Mouse (Mus musculus) left cerebral cortex, postnatal 14 days (tissue): Measurements from ENCODE around the gene Nup210l. TPM values are rescaled to one million over a fixed set of nuclear protein-coding genes. Genes with fewer than 3 reads are reported as not detected.

ENCODE experiments used
- DNase-seq, 2 experiments: peaks; one replicate each; pipeline ENCODE4 v3.0.0; 2021 to 2022; ENCODE audit warnings: low spot score in 2 of 2, mixed read lengths in 1 of 2
- intact Hi-C: fragments of 180-260 bp; cut with DNase I; formaldehyde crosslinking; loops from one replicate; pipeline ENCODE4 v1.15.1; 2025
- total RNA-seq, 2 experiments: library from RNA; stranded (reverse); gene quantifications; 2 replicates each; pipeline ENCODE4 v1.2.3; 2021

Gene Nup210l
- total RNA-seq, 2 experiments from 2014 or later = 0.38 to 0.55 TPM

DNA sequence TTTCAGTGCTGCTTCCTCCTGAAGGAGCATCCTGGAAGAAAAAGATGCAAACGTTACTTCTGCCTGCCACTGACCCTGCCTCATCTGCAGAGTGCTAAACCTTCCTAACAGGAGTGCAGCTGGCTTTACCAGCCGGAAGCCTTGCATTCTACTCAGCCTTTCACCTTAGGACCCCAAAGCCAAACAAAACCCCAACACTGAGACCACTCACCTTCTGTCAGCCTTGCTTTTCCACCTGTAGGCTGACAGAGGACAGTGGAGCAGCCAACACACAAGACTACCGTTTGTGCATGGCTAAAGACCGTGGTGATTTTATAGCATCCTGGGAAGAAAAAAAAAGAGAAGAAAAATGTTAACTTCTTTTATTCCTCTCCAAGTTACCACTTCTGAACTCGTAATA is 108.8 kb downstream of the Nup210l start:
- intact Hi-C loops = loop anchor here (5.0 kb wide), 1 partner anchor 130 kb away; no protein-coding TSS in a partner anchor
- no peak for DNase-seq

GRCm38 (mm10) chr3:90213377-90213866 is 109.5 kb downstream of the Nup210l start, which contains the start of the genes Rps27 and Rab13:
TSS of gene Rps27 (minus strand) at chr3:90213651.
TSS of gene Rab13 (plus strand) at chr3:90213695.
- intact Hi-C loops = loop anchor here (5.0 kb wide), 1 partner anchor 131 kb away; no protein-coding TSS in a partner anchor
- peak; percentile 93 to 97 for DNase-seq

GRCm38 (mm10) chr3:90213956-90214684 is 110.2 kb downstream of the Nup210l start:
- peak in 1 of 2 experiments; percentile 21 for DNase-seq
- intact Hi-C loops = loop anchor here (5.0 kb wide), 1 partner anchor 132 kb away; no protein-coding TSS in a partner anchor

DNA sequence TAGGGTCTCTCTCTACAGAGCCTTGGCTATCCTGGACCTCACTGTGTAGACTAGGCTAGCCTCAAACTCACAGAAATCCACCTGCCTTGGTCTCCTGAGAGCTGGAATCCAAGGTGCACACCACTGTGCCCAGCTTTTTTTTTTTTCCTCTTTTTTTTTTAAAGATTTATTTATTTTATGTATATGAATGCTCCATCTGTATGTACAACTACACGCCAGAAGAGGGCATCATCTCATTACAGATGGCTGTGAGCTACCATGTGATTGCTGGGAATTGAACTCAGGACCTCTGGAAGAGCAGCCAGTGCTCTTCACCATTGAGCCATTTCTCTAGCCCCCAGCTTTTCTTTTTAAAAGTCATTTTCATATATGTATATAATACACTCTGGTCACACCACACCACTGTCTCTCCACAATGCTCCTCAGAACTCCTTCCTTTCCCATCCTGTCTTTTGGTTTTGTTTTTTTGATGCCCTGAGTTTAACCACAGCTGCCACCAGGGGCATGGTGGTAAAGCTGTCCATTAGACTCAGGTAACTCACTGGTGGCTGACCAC is 112.0 kb downstream of the Nup210l start:
- intact Hi-C loops = no loop called here
- DNase-seq = no peak

- DNase-seq = peak in 1 of 2 experiments; percentile 65
- intact Hi-C loops = loop anchor here (5.0 kb wide), 1 partner anchor 152 kb away; no protein-coding TSS in a partner anchor
These were observed 116.2 kb downstream of the Nup210l start for GRCm38 (mm10) chr3:90220088-90220487.

- intact Hi-C loops = loop anchor here (5.0 kb wide), 1 partner anchor 152 kb away; no protein-coding TSS in a partner anchor
- peak in 1 of 2 experiments; percentile 35 for DNase-seq
These were observed 116.6 kb downstream of the Nup210l start for GRCm38 (mm10) chr3:90220531-90220951.

DNA sequence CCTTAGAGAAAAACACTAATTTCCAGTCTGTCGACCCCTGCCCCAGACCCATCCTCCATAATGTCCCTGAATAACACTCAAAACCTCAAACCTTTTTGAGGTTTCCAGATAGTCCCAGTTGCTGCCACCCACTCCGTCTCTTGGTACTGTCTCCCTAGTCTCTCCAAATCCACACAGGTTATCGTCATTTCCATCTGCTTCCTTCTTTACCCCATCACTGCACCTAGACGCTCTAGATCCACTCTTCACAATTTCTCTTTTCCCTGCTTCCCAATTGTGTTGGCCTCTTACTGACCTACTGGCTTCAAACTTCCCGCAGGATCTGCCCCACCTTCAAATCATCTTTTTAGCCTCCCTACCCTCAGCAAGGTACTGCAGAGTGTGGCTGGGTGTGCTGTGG is 117.2 kb downstream of the Nup210l start:
- intact Hi-C loops = loop anchor here (5.0 kb wide), 1 partner anchor 151 kb away; no protein-coding TSS in a partner anchor
- DNase-seq = no peak

GRCm38 (mm10) chr3:90222455-90222854 is 118.5 kb downstream of the Nup210l start:
- intact Hi-C loops = loop anchor here (5.0 kb wide), 1 partner anchor 150 kb away; no protein-coding TSS in a partner anchor
- no peak for DNase-seq

GRCm38 (mm10) chr3:90222941-90223340 is 119.0 kb downstream of the Nup210l start:
- intact Hi-C loops = loop anchor here (5.0 kb wide), 1 partner anchor 149 kb away; no protein-coding TSS in a partner anchor
- no peak for DNase-seq

DNA sequence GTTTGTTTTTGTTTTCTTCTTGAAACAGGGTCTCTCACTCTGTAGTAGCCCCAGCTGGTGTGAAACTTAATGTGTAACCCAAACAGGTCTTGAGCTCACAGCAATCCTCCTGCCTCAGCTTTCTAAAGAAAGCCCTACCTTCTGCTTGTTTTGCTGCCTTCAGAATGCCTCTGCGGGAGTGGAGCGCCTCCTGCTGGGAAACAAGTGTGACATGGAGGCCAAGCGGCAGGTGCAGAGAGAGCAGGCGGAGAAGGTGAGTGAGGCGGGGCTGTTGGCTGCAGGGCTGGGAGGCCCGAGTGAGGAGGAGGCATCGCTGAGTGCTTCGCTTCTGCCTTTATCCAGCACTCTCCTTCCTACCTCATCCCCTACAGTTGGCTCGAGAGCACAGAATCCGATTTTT is 120.4 kb downstream of the Nup210l start:
- intact Hi-C loops = loop anchor here (2.0 to 5.0 kb wide), 2 partner anchors 44 to 148 kb away; no protein-coding TSS in a partner anchor
- no peak for DNase-seq

DNA sequence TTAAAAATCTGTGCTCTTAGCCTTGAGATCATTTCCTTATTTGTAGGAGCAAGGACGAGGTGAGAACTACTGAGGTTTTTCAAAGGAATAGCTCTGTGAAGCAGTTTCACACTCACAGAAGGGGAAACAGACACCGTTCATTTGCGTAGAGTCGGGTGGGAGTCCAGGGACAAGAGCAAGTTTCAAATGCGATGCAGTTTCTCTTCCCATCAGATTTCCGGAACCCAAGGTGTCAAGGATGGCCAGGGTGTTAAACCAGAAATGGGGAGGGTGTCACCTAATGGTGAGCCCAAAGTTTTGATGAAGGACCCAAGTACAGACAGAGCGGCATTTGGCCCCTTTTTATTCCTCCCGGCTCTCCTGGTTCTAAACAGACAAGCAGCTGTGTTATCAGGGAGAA is 127.1 kb downstream of the Nup210l start:
- DNase-seq = no peak
- intact Hi-C loops = no loop called here

DNA sequence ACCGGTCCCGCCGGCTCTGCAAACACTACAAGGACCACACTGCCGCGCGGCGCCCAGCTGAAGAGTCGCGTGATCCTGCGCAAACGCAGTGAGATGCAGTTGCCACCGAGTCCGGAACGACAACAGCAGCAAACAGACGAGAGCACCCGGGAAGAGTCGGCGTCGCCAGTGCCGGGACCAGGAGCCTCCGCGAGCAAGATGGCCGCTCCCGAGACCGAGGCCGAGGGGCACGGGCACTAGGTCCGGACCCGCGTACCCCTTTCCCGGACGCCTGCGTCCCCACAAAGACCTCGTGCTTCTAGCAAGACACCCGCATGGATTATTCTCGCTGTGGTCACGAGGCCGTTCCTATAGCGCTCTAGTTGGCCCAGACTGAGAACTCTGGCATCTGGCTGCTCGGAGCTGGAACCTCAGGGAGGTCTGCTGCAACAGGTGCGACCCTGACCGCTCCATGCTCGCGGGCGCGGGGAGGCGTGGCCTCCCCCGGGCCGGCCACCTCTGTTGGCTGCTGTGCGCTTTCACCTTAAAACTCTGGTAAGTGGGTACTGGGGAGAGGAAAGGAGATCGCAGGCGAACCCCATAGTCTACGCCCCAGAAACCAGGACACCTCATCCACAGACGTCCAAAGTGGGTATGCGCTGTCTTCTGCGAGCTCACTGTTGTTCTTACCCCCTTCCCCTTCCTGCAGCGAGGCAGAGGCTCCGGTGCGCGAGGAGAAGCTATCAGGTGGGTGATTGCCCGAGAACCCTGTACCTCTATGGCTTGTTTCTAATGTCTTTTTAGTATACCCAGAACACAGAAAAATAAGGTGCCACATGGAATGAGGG is 127.8 kb downstream of the Nup210l start, which contains the start of gene Jtb:
Gene Jtb (plus strand): TSS at position 91 of the 827 bp plus-strand sequence.
- intact Hi-C loops = no loop called here
- peak; percentile 97 for DNase-seq

DNA sequence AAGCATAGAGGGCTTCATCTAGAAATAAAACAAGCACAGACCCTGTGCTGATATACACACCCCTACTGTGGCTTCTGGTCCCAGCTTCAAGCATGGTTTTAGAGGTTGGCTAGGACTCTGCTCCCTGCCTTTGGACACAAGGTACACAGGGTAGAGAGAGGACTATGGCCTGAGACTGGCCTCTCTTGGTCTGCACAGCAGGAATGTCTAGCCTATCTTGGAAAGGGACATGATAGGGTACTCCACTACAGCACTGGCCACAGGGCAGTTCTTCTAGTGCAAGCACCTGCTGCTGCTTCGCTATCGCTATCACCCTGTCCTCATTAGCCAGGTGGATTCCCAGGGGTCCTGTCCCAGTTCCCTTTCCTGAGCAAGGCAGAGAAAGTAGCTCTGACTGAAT is 137.3 kb downstream of the Nup210l start:
- no peak for DNase-seq
- intact Hi-C loops = no loop called here

- DNase-seq = no peak
- intact Hi-C loops = no loop called here
These were observed 137.9 kb downstream of the Nup210l start for GRCm38 (mm10) chr3:90241669-90242358.

DNA sequence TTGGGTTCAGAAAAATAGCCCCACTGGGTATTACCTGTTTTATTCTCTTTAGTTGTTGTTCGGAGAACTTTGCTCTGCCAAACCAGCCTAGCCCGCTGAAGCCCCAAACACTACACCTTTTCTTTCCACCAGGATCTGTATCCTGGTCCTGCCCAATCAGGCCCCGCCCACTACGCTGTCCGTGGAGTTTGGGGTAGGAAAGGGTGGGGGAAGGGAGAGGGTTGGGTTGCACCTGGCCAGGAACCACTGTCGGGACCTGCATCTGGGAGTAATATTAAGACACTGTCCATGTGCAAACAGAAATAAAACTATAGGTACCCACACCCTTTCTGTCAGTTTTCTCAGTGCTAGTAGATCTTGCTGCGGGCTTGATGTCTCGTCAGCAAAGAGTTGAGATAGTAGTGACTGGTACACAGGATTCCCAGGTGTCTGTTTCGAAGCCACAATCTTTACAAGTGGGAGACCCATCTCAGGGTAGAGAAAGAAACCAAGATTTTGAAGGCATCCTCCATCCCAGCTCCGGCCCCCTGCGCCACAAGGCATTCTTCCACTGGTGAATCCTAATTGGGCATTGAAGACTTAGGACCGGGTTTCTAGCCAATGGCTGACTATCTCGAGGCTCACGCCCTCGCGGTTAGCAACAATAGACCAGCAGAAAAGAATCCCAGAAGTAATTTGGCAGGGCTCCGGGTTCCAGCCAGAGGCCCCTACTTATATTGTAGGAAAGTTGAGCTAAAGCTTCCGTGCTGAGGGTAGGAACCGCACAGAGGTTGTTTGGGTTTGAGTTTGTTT is 139.2 kb downstream of the Nup210l start, which contains the start of gene Creb3l4:
Gene Creb3l4 (minus strand): TSS at position 529 of the 792 bp plus-strand sequence.
- intact Hi-C loops = no loop called here
- no peak for DNase-seq

GRCm38 (mm10) chr3:90245406-90245805 is 141.5 kb downstream of the Nup210l start:
- intact Hi-C loops = no loop called here
- no peak for DNase-seq

DNA sequence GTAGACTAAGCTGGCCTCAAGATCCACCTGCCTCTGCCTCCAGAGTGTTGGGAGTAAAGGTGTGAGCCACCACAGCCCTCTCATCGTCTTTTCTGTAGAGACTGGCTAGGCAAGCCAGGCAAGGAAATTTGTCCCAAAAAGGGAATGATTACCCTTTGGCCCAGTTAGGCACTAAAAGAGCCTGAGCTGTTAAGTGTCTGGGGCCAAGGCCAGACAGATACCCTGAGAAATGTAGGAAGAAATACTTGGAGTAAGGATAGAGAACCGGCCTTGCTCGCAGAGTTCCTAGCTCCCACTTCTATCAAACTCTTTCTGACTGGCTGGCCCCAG is 143.7 kb downstream of the Nup210l start:
- intact Hi-C loops = no loop called here
- DNase-seq = no peak
